Mouse (Mus musculus) embryonic fibroblast, embryonic 13.5 days (primary cell): ENCODE data around the gene Caprin1. TPM values are rescaled to one million over a fixed set of nuclear protein-coding genes. Genes with fewer than 3 reads are reported as not detected.

Source experiments
- H3K27ac ChIP-seq: 2 replicates; pipeline ENCODE4 v1.5.1; 2012; ENCODE audit warnings: low read length, control low read depth, inconsistent platforms; ENCODE audit not compliant: insufficient read depth
- H3K4me1 ChIP-seq: 2 replicates; pipeline ENCODE4 v1.6.1; 2011; ENCODE audit warnings: low read length; ENCODE audit not compliant: control insufficient read depth, insufficient read depth
- H3K4me3 ChIP-seq: 2 replicates; pipeline ENCODE4 v1.5.1; 2011; ENCODE audit warnings: mild to moderate bottlenecking, control low read depth, low read length; ENCODE audit not compliant: insufficient read depth
- CTCF ChIP-seq: IDR thresholded peaks from 2 replicates; pipeline ENCODE4 v1.5.1; 2011; ENCODE audit warnings: mild to moderate bottlenecking, control low read depth, low read length, moderate library complexity, borderline replicate concordance; ENCODE audit not compliant: insufficient read depth
- POLR2A ChIP-seq: IDR thresholded peaks from 2 replicates; pipeline ENCODE4 v1.6.1; 2011; ENCODE audit warnings: low read depth, mild to moderate bottlenecking, control low read depth, low read length, moderate library complexity
- polyA plus RNA-seq: library from polyadenylated mRNA; stranded (reverse); fragments of >200 nt; gene quantifications from 2 replicates; pipeline ENCODE4 v1.2.4, GENCODE M21; 2011; ENCODE audit warnings: low read depth; ENCODE audit not compliant: missing spikeins, insufficient read length

The Caprin1 gene
- polyA plus RNA-seq, 1 experiment, result 498 TPM

DNA sequence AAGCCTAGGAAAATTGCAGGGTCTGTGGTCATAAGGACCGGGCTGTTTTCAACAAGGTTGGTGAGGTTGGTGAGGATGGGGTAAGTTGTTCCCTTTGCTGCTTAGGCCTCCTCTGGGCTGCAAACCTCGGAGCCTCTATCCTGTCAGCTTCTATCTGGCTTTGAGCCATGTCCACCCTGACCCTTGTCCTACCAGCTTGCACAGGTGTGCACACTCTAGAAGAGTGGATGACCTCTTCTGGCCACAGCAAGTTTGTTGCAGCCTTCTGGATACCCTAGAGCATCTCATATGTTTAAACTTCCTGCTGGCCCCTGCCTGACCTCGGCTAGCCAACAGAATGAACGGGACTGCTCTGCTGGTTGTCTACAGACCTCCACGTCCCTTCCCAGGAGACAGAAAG, 35.5 kb upstream of the Caprin1 start:
- H3K4me3 ChIP-seq, result no peak overlapping the region
- TF ChIP-seq CTCF (no peak), POLR2A (no peak)

DNA sequence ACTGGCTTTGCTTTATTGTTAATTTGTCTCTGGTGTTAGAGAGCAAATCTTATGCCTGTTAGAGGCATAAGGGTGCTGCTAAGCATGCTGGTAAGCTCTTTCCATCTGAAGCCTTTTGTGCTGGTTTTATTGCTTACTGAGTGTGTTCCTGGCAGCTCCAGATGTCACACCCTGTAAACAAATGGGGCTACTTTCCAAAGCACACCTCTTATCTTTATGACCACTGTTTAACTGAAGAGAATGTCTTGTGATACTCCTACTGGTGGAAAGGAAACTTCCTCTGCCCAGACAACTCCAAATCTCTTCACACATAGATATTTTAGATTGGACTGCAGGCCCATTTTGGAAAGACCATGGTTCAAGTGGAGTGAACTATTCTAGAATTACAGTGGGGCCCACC, 31.5 kb upstream of the Caprin1 start:
- H3K4me3 ChIP-seq, result no peak overlapping the region
- no peak overlapping the region for H3K27ac ChIP-seq
- no peaks in the 10 kb centered on the region for H3K4me1 ChIP-seq
- TF ChIP-seq CTCF, result no peak
- no peak for TF ChIP-seq POLR2A

More for the DNA sequence above, 35.5 kb upstream of the Caprin1 start:
- H3K4me1 ChIP-seq, result no peaks in the 10 kb centered on the region
- H3K27ac ChIP-seq, result no peak overlapping the region

DNA sequence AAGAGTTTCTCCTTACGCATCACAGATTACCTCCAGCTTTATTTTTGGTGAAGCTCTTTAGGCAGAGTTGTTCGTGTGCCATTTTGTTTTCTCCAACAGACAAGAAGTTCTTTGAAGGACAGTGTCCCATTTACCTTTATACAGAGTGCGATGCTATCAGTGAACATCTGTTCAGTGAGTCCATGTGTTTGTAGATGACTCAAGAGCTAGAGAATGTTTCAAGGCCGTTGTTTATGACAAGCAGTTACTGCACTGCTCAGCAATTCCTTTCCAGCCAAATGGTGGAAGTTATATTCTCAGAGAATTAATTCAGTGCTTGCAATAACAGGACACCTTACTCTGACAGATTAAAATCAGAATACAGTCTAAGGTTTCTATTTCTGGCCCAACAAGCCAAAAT, 27.5 kb upstream of the Caprin1 start:
- Histone ChIP-seq H3K4me1 (no peaks in the 10 kb centered on the region), H3K27ac (no peak overlapping the region), H3K4me3 (no peak overlapping the region)
- TF ChIP-seq POLR2A (no peak), CTCF (no peak)

DNA sequence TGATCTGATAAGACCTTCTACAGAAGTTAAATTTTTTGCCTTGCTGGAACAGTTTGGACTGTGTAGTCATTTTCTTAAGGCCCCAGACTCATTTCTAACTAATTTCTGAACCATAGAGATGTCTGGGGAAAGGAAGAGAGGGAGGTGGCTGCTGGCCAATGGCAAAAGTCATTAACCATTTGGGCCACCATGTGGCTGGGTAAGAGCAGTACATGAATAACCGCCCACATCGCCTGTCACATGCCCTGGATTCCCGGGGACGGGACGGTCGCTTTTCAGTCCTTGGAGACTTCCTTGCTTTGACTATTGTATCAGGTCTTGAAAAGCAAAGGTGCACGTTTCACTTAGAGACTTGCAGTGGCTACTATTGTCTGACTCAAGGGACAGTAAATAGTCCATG, 25.1 kb upstream of the Caprin1 start:
- no peak overlapping the region for H3K4me3 ChIP-seq
- H3K4me1 ChIP-seq, result no peaks in the 10 kb centered on the region
- TF ChIP-seq POLR2A (no peak), CTCF (no peak)
- H3K27ac ChIP-seq, result no peak overlapping the region

DNA sequence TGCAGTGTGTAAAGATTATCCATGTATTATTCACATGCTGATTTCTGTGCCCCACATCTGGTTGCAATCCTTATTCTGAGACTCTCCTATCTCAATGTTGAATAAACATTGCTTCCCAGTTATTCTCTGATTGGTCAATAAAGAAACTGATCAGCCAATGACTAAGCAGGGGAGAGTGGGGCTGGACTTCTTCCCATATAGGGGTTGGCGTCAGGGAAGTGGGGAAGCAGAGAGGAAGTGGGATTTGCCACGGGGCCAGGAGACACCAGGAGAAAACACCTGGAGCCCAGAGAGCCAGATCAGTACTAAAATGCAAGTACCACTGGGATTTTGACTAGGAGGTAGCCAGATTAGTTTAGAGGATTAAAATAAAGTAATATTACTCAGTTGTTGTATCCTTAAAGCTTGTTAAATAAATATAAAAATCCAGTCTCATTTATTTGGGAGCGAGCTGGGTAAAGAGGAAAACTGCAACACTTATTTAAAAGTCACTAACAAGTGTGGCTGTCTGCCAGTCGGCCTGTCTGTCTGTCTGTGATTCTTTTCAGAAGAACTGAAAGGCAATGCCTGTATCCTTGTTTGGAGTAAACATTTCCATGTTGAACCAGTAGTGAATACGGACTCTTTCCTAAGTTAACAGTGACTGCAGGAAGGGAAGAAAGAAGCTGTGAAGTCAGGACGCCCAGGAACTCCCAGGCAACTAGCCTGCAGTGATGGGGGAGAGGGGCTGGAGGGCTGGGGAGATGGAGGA, 19.9 kb upstream of the Caprin1 start:
- TF ChIP-seq POLR2A (peak; percentile 55), CTCF (no peak)
- peak overlapping the region; percentile 36 for H3K4me3 ChIP-seq
- H3K4me1 ChIP-seq, result no peaks in the 10 kb centered on the region
- no peak overlapping the region for H3K27ac ChIP-seq

DNA sequence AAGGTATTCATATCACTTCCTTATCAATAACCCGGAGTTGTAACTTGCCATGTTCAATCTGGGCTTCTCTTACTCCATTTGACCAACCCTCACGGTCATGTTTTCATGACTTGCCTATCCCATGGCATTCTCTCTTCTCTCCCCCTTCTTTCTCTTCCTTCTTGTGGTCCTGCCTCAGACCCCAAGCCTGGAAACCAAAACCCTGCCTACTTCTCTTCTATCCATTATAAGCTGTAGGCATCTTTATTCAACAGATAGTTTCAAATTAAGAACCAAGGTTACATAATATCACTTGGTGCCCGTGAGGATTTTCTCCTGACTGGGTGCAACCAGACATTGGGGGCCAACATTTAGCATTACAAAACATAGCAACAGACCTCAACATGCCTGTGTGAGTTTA, 18.5 kb upstream of the Caprin1 start:
- TF ChIP-seq POLR2A (no peak), CTCF (no peak)
- H3K27ac ChIP-seq, result no peak overlapping the region
- no peak overlapping the region for H3K4me3 ChIP-seq
- no peaks in the 10 kb centered on the region for H3K4me1 ChIP-seq

DNA sequence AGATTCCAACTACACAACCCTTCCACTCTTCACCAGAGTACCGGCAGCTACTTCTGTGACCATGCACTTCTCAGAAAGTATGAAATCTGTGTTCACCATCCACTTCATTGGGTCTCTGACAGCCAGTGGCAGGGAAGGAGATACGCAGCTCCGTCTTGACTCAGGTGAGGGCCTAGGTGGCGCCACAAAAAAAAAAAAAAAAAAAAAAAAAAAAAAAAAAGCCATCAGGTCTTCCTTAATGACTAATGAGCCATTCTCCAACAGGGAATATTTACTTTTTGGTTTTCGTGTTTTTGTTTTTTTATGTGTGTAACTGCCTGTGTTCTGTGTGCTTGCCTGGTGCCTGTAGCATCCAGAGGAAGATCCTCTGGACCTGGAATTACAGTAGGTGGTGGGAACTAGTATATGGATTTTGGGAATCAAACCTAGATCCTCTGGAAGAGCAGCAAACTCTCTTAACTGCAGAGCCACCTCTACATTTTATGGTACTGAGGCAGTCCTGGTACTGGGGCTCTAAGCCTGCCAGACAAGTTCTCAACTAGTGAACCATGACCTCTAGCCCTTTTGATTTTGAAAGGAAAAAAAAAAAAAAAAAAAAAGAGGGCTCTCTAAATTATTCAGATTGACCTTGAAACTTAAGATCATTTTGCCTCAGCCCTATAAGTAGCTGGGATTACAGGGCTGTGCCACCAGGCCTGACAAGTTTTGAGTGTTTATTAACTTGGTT, 14.2 kb upstream of the Caprin1 start:
- H3K4me3 ChIP-seq, result no peak overlapping the region
- TF ChIP-seq POLR2A, result no peak
- no peak for TF ChIP-seq CTCF

DNA sequence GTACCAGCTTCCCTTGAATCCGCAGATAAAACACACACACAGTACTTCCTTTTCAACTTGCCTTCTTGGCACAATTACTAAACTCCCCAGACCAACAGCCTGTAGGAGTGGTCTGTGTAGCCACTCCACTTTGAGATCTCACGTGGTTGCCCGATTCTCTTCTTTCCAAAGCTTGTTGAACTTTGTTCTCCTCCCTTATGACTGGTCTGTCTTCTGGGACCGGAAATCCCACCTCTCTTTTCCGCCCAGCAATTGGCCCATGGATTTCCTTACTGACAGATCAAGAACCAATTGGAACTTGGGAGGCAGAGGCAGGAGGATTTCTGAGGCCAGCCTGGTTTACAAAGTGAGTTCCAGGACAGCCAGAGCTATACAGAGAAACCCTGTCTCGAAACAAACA, 13.0 kb upstream of the Caprin1 start:
- TF ChIP-seq POLR2A (no peak), CTCF (no peak)
- no peak overlapping the region for H3K27ac ChIP-seq
- H3K4me1 ChIP-seq, result no peaks in the 10 kb centered on the region
- no peak overlapping the region for H3K4me3 ChIP-seq

More for the DNA sequence above, 14.2 kb upstream of the Caprin1 start:
- no peak overlapping the region for H3K27ac ChIP-seq
- no peaks in the 10 kb centered on the region for H3K4me1 ChIP-seq

DNA sequence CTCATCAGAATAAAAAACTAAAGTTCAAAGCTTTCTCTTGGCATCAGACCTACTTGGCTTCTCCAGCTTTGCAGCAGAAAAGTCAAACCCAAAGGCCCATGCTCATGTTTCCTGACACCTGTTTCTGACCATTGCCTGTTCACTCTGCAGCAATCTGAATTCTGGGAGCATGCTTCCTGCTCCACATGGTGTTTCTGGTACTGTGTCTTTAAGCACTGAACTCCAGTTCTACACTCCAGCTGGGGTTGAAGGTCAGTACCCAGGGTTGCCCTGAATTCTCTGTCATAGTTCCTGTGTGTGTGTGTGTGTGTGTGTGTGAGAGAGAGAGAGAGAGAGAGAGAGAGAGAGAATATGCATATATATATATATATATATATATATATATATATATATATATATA, 11.0 kb upstream of the Caprin1 start:
- no peak overlapping the region for H3K4me3 ChIP-seq
- no peak for TF ChIP-seq POLR2A
- no peak for TF ChIP-seq CTCF
- H3K4me1 ChIP-seq, result no peaks in the 10 kb centered on the region
- no peak overlapping the region for H3K27ac ChIP-seq

DNA sequence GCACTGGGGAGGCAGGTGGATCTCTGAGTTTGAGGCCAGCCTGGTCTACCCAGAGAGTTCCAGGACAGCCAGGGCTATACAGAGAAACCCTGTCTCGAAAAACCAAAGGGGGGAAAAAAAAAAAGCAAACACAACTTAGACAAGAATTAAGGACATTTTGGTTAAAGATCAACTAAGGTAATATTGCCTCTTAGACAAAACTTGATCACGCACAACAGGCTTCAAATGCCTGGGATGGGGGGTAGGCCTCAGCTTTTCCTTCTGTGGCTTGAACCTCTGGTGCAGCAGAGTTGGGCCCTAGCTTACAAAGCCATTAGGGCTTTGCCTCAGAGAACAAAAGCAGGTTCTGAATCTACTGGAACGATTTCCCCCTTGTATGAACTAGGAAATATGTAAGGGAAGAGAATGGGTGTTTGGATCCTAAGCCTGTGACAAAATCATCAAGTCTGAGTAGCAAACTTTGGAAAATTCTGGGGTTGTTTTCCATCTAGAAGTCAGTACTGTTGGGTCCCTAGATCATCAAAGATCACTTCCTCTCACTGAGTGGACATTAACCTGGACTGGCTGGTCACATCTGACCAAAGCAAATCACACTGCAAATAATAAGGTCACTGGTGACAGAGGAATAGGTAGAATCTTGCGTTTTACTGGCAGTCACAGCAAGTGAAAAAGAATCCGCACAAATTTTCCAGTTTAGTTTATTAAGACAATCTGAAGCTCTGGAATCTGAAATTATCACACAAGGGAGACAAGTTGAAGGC, 6.5 kb upstream of the Caprin1 start:
- Histone ChIP-seq H3K4me1 (no peaks in the 10 kb centered on the region), H3K4me3 (no peak overlapping the region)
- TF ChIP-seq CTCF, result no peak
- no peak for TF ChIP-seq POLR2A

DNA sequence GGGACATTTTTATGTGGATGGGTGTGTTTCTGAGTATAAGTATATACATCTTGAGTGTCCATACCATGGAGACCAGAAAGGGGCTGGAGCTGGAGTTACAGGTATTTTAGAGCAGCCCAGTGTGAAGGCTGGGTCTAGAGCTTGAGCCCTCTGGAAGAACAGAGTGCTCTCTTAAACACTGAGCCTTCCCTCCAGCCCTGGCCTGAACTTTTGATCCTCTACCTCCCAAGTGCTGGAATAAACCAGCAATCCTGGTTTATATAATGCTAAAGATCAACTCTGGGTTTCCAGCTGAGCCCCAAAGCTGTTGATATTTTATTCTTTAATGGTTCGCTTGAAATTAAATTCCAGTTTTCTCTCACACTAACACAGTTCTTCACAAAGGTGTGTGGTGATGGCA, 5.0 kb upstream of the Caprin1 start:
- no peak overlapping the region for H3K27ac ChIP-seq
- no peaks in the 10 kb centered on the region for H3K4me1 ChIP-seq
- TF ChIP-seq CTCF, result no peak
- no peak for TF ChIP-seq POLR2A
- H3K4me3 ChIP-seq, result no peak overlapping the region

More for the DNA sequence above, 6.5 kb upstream of the Caprin1 start:
- H3K27ac ChIP-seq, result no peak overlapping the region
